Mouse (Mus musculus) left cerebral cortex, adult 11 months (tissue): ENCODE measurements at regions not wholly inside any gene's neighbourhood (a gene's known extent, or its start where the extent isn't known, plus 50 kb on each side); places are given as distances from the start of the nearest gene placed in this dataset.

Source experiments
- DNase-seq: peaks from one replicate; pipeline ENCODE4 v3.0.0; 2022; ENCODE audit warnings: low spot score

DNA sequence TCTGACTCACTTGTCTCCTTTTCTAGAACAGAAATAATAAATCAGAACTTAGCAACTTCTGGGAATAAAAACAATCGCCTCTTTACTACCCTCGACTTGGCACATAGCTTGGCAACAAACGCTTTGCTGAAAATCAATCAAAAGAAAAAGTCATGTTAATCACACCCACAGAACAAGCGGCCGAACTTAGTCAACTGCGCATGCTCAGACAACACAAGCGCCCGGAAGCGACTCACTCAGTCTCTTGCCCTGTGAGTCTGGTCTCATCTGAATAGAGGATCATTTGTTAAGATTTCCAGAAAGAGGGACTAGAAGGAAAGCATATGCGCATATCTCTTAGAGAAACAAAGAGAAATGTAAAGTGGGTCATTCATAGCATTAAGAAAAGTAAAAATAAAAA, 375.8 kb downstream of the Gpd2 start:
- no peak for DNase-seq

DNA sequence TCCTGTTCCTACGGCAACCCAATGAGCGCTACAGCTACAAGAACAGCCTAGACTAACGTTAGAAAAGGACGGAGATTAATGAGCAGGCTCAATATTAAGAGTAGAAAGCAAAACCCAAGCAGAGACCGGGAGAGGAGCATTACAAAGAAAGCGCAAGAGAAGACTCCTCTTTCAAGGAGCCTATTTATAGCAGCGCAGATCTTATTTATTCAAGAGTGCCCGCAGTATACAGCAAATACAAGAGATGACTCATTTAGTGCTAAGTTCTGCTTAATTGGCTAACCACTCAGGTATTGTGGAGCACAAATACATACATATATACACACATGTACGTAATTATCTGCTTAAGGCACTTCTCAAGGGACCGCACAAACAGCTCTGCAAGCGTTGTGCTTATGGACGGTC, 377.2 kb downstream of the Gpd2 start:
- no peak for DNase-seq

DNA sequence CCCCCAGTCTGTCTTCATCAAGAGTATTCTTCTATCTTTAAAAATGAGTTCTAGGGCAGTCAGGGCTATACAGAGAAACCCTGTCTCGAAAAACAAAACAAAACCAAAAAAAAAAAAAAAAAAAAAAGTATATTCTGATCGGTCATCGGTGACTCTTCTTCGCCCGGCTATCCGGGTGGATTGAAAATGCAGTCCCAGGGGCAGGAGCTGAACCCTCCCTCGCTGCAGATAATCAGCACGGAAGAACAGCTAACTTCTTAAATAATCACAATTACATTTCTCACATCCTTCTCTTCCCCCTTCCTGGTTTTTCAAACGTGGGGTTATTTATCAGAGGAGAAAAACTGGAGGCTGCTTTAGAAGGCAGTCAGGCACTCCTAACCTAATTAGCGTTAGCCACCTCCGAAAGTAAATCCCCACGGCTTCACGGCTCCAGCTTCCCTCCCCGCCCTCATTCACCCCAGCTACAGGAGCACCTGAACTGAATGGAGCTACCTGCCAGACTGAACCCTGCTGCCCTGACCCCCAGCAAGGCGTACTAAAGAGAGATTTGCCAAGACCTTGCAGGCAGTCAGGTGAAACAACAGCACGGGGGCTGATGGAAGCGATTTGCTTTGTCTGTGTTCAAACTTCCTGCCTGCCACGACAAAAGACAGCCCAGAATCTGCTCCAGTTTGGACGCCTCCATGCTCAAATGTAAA, 379.2 kb downstream of the Gpd2 start:
- no peak for DNase-seq

DNA sequence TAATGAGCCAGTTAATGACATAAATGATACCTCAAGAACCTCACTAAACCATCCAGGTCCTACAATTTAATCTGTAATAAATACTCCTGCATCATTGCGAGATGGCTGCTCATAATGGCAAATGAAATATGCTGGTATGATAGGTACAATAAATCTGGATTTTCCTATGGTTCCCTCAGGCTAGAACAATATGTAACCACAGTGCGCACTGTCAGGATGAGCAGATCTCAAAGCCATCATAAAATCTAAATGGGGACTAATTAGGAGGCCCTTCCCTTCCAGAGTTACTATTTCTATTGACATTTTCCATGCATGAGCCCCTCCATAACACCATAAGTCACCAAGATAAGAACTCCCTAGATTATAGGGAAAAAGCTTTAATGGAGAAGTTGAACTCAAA, 379.8 kb downstream of the Gpd2 start:
- DNase-seq = no peak

DNA sequence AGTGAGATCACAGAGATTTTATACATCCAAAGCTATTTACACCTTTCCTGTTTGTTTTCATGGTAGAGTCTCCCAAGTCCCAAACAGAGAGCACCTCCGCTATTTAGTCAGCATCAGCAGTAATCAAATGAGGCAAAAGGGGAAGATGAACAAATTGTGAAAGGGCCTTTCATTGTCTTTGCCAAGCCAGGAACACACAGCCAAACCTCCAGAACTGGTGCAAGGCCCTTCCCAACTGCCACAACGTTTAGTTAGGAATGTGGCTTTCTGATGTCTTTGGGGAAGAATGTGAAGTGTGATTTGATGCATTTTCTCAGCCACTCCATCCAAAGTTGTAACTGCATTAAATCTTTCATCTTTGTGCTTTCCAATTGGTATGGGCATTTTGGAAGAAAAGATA, 353.6 kb upstream of the Galnt5 start:
- no peak for DNase-seq

DNA sequence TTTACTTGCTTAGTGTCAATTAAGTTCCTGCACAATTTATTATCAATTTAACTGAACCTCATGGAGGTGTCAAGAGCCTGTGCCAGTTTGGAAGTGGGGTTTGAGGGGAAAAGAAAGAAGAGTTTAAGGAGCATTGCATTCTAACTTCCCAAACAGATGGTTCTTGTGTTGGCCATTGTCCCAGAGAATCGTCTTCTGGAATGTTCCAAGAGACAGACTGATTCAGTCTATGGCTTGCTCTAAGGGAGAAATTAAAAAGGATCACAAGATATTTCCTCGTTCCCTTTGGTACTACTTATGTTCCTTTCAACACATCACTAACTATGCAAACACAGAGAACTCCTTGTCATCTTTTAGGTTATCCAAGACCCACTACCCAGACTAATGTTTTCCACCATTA, 353.1 kb upstream of the Galnt5 start:
- no peak for DNase-seq

DNA sequence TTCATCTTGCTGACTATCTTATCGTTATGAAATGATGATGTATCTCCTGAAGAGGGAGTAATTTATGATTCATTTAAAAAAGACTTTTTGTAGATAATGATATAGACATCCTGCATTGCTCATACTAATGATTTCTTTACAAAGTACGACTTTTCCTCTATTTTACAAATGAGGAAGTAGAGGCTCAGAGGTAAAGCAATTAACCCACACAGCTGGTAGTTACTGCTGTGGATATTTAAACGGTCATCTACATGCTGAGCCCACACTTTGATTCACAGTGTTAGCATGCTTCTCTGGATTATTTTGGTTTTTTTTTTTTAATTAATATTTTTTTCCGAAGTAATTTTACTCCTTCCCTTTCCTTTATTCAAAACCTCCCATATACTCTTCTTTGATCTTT, 348.7 kb upstream of the Galnt5 start:
- no peak for DNase-seq

DNA sequence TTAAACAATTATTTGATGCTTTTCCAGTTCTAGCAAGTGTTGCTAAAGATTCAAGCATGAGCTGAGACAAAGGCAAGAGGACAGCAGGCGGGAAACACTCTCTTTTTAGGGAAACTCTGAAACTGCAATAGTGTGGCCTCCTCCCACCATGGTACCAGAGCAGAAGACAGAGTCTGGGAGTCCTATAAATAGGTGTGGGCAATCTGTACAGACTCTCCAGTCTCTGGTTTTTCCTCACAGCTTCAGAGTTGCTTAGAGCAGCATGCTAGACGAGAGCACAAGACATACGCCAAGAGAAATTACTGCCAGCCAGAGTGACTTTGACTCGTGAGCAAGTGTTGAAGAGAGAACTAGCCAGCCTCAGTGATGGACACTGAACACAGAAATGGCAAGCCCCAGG, 340.3 kb upstream of the Galnt5 start:
- DNase-seq = peak; percentile 0

DNA sequence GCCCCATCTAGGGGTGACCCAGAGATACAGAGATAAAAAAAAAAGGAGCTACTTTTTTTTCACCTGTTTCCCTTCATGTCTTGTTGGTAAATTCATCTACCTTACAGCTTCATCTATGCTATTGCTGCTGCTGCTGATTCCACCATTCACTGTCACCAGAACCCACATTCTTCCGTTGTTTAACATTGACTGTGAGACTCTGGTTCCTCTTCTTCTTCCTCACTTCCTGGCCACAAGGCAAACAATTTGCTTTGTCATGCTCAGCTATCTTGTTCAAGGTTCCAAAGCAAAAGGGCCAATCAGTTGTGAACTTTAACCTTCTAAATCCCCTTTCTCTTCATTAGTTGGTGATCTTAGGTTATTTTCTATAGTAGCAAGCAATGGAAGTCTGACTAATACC, 335.8 kb upstream of the Galnt5 start:
- no peak for DNase-seq

DNA sequence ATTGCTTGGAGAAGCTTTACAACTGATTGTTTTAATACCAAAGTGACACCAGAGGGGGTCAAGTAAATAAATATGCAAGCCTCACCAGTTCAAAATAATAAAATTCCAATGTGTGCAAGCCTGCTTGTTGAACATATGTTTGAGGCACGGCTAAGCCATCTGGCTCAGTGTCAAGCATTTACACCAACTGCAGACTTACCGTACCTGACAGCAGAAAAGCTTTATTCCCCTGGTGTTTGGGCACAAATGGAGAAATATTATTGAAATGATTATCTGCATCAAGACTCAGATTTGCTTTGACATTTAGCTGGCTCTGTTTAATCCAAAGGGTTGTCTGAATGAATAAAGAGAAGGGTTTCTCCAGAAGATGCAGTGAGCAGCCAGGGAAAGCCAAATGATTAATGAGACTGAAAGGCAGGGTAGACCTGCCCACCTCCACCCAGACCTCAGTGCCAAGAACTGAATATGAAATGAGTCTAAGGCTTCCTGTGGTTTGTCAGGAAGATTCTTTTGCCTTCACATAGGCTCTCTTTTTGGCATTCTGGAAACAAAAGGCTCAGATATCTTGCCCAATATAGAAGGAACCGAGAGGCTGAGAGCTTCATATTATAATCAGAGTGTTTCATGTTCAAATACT, 325.6 kb upstream of the Galnt5 start:
- DNase-seq = no peak

DNA sequence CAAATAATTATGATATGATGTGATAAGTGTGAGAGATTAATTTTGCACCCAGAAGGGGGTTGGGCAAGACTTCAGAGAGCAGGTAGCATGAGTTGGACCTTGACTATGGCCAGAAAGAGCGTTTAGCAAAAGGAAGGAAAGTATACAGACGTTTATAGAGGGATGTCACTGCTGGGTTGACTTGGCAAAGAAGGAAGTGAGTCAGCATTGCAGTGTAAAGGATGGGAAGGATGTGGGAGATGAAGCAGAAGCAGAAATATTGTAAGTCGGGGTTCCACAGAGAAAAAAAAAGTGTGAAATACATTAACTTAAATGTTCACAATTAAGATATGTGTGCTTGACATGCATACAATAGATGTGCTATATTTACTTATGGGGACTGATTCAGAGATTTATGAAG, 307.8 kb upstream of the Galnt5 start:
- no peak for DNase-seq

DNA sequence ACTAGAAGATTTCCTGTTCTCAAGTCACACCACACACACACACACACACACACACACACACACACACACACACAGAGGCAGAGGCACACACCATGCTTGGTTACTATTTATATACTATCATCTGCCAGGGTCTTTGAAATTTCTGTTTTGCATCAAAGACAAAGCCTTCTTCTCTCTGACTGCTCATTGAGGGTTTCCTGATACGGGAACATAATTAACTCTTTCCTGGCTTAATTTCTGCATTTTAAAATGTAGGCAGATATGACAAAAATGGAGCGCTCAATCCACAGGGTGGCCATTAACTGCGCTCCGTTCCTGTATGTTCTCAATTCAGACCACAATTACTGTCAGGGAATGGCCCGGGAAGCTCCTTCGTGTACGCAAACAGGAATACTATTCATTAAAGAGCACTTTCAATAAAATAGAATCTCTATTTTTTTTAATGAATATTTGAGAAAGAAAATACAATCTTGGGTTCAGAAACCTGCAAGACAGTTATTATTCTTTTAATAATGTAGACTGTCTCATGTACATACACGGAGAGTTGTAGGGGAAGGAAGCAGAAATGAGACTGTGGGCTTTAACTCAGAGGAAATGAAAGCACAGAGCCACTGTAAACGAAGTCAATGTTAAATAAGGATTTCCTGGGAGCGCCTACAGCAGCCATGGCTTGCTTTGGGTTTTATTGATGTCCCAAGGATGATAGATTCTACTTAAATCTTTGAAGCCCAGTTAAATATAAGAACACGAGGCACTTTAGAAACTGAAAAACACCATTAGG, 300.5 kb upstream of the Galnt5 start:
- no peak for DNase-seq

DNA sequence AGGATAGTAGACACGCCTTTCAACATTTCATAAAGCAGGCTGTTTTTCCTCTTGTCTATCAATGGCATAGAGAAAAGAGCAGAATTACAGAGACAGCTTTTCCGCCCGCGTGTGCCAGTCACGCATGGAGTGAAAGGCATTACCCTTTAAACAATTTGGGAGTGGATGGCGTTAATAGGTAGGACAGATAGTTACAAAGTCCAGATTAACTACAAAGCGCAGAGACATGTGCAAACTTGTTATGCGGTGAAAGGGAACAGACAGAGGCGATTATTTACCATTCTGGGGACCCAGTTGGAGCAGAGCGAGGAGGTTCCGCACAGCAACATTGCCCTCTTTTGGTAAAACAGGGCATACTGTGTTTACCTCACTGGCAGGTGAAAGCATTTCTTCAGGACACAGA, 299.0 kb upstream of the Galnt5 start:
- DNase-seq = peak; percentile 13

DNA sequence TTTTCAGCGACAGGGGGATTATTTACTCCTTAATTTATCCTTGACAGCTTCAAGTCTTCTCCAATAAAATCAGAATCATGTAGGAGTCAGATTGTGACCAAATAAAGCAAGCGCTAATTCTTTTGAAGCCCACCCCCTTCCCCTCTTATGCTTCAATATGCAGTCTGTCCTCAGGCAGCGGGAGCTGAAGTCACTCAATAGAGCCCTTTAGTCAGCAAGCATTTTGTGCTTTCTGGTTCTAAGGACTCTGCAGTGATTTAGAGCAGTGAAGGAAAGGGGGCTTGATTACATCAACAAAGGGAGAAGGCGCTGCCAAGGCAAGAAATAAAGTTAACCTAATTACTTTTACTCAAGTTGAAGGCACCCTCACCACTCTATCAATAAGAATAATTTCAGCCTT, 298.5 kb upstream of the Galnt5 start:
- no peak for DNase-seq

DNA sequence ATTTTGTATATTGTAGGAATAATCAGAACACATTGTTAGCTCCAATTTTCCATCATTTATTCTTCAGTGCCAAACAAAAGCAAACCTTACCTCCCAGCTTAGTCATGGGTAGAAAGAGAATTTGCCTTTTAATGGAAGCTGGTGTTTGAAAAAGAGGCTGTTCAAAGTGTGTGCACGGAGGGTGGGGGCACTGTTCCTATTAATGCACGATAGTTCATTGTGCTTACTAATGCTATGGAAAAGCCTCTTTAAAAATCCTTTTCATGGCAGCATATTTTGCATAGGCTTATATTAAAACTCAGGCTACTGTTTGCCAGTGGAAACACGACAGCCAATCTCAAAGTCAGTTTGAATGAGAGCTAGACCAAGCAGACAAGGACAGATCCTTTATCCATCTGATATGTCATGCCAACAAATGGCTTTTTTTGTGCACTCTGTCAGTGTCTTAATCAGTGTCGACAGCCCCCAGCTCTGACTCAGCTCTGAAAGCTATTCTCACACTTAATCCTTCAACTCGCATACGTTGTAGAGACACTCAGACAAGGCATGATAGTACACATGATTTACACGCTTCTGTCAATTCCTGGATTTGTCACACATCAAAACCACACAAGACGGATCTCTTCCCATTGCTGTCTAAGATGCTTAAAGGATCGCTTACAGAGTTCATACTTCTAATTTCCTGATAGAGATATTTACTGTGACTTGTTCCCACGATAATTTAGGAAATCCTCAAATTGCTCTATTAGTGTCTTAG, 280.8 kb upstream of the Galnt5 start:
- no peak for DNase-seq
